Mouse (Mus musculus): ENCODE measurements around the gene Tmprss4. TPM values are rescaled to one million over a fixed set of nuclear protein-coding genes. Genes with fewer than 3 reads are reported as not detected.

Gene Tmprss4
- polyA plus RNA-seq, 1 experiment from 2014 or later, result 24.2 TPM

DNA sequence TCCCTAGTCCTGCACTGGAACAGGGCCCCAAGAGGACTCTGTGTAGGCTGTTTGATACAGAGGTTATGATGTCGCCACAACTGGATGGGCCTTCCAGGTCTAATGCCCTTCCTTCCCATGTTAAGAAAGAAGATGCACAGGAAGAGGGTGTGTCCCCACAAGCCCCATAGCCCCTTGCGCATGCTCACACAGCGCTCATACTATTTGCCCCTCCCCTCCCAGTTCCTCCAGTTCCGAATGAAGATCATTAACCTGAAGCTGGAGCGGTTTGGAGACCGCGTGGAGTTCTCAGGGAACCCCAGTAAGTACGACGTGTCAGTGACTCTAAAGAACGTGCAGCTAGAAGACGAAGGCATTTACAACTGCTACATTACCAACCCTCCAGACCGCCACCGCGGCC, 78.7 kb downstream of the Tmprss4 start:
- H3K4me2 ChIP-seq, result no peak overlapping the region
- no peak overlapping the region for H3K4me3 ChIP-seq (replicated peaks)
- ATAC-seq (ENCODE audit: insufficient read depth, low FRiP score, low read depth), result no peak
- H3K27ac ChIP-seq, result no peak overlapping the region
- no peak overlapping the region for H3K9ac ChIP-seq
- H3K9me3 ChIP-seq, result no peaks in the 10 kb centered on the region
- 0 out of 2 replicates have a peak, but pooled peaks cover 3% of the 10 kb centered on the region for H3K36me3 ChIP-seq
- no peaks in the 10 kb centered on the region for H3K27me3 ChIP-seq (replicated peaks)
- WGBS, result 89% methylated on average over 14 of the region's 14 CpGs
- peaks cover 10% of the 10 kb centered on the region for H3K4me1 ChIP-seq

Other genes starting within 250 kb of the Tmprss4 start
- gene Ube4a, start 238.5 kb downstream of the Tmprss4 start, polyA plus RNA-seq (2015; fragmentation: Nextera tagmentation; extraction: Ambion mirVana), result 25.7 and 28.4 TPM in 2 replicates
- 0.43 and 1.0 TPM in 2 replicates for gene Cd3g, start 223.7 kb downstream of the Tmprss4 start, polyA plus RNA-seq (2015; fragmentation: Nextera tagmentation; extraction: Ambion mirVana)
- 0.10 TPM in 1 of 2 replicates, not detected in the other for gene Cd3d, start 222.3 kb downstream of the Tmprss4 start, polyA plus RNA-seq (2015; fragmentation: Nextera tagmentation; extraction: Ambion mirVana)
- 2.1 and 2.5 TPM in 2 replicates for gene Cd3e, start 194.5 kb downstream of the Tmprss4 start, polyA plus RNA-seq (2015; fragmentation: Nextera tagmentation; extraction: Ambion mirVana)
- 31.4 and 32.8 TPM in 2 replicates for gene Mpzl2, start 164.3 kb downstream of the Tmprss4 start, polyA plus RNA-seq (2015; fragmentation: Nextera tagmentation; extraction: Ambion mirVana)
- 6.4 and 7.8 TPM in 2 replicates for gene Mpzl3, start 148.9 kb downstream of the Tmprss4 start, polyA plus RNA-seq (2015; fragmentation: Nextera tagmentation; extraction: Ambion mirVana)
- 24.3 and 25.6 TPM in 2 replicates for gene Jaml, start 124.9 kb downstream of the Tmprss4 start, polyA plus RNA-seq (2015; fragmentation: Nextera tagmentation; extraction: Ambion mirVana)
- gene Scn2b, start 86.3 kb downstream of the Tmprss4 start, polyA plus RNA-seq (2015; fragmentation: Nextera tagmentation; extraction: Ambion mirVana), result 3.9 and 4.2 TPM in 2 replicates
- gene Scn4b, start 65.7 kb downstream of the Tmprss4 start, polyA plus RNA-seq (2015; fragmentation: Nextera tagmentation; extraction: Ambion mirVana), result 0.27 and 0.34 TPM in 2 replicates
- gene BC049352, start 22.1 kb downstream of the Tmprss4 start, polyA plus RNA-seq (2015; fragmentation: Nextera tagmentation; extraction: Ambion mirVana), result 0.23 TPM in 1 of 2 replicates, not detected in the other
- gene Il10ra, start 65.1 kb upstream of the Tmprss4 start, polyA plus RNA-seq (2015; fragmentation: Nextera tagmentation; extraction: Ambion mirVana), result 1.7 TPM in 2 replicates
- 3.4 and 6.0 TPM in 2 replicates for gene Tmprss13, start 115.0 kb upstream of the Tmprss4 start, polyA plus RNA-seq (2015; fragmentation: Nextera tagmentation; extraction: Ambion mirVana)
- 63.8 and 69.3 TPM in 2 replicates for gene Fxyd6, start 166.1 kb upstream of the Tmprss4 start, polyA plus RNA-seq (2015; fragmentation: Nextera tagmentation; extraction: Ambion mirVana)
- 2.6 and 3.1 TPM in 2 replicates for gene Fxyd2, start 195.6 kb upstream of the Tmprss4 start, polyA plus RNA-seq (2015; fragmentation: Nextera tagmentation; extraction: Ambion mirVana)
- gene Dscaml1, start 222.5 kb upstream of the Tmprss4 start, polyA plus RNA-seq (2015; fragmentation: Nextera tagmentation; extraction: Ambion mirVana), result 0.23 and 0.26 TPM in 2 replicates

Data from stomach, embryonic 15.5 days (tissue).